Mouse (Mus musculus): ENCODE results near the gene Rapgef5. TPM values are rescaled to one million over a fixed set of nuclear protein-coding genes. Genes with fewer than 3 reads are reported as not detected.

Rapgef5 gene
- polyA plus RNA-seq, 1 experiment from 2014 or later, result 7.9 TPM

- no peak overlapping the region for H3K9ac ChIP-seq (ENCODE audit: low read length)
- no peak overlapping the region for H3K4me2 ChIP-seq (ENCODE audit: low read depth, low read length, severe bottlenecking)
- no peak for ATAC-seq (replicated peaks; ENCODE audit: low FRiP score)
- no peaks in the 10 kb centered on the region for H3K9me3 ChIP-seq (ENCODE audit: control insufficient read depth, low read length)
- H3K4me3 ChIP-seq (ENCODE audit: low read depth, low read length), result no peak overlapping the region
- no peaks in the 10 kb centered on the region for H3K4me1 ChIP-seq (replicated peaks; ENCODE audit: control insufficient read depth, insufficient read depth, low read length)
- WGBS, result 89% methylated on average over 4 of the region's 4 CpGs
- no peaks in the 10 kb centered on the region for H3K27me3 ChIP-seq (ENCODE audit: control insufficient read depth, insufficient read depth, low read length)
- no peaks in the 10 kb centered on the region for H3K36me3 ChIP-seq (ENCODE audit: control insufficient read depth, insufficient read depth, low read length)
- DNase-seq (ENCODE audit: low spot score), result no peak
- H3K27ac ChIP-seq (ENCODE audit: low read depth, low read length), result no peak overlapping the region
Observed at GRCm38 (mm10) chr12:117584256-117584655, 68.0 kb downstream of the Rapgef5 start.

GRCm38 (mm10) chr12:117585390-117585789 lies 69.1 kb downstream of the Rapgef5 start:
- 86% methylated on average over 2 of the region's 2 CpGs for WGBS
- Histone ChIP-seq H3K27ac (ENCODE audit: low read depth, low read length) (no peak overlapping the region), H3K4me2 (ENCODE audit: low read depth, low read length, severe bottlenecking) (no peak overlapping the region), H3K9me3 (ENCODE audit: control insufficient read depth, low read length) (no peaks in the 10 kb centered on the region), H3K36me3 (ENCODE audit: control insufficient read depth, insufficient read depth, low read length) (no peaks in the 10 kb centered on the region), H3K9ac (ENCODE audit: low read length) (no peak overlapping the region), H3K27me3 (ENCODE audit: control insufficient read depth, insufficient read depth, low read length) (no peaks in the 10 kb centered on the region), H3K4me1 (replicated peaks; ENCODE audit: control insufficient read depth, insufficient read depth, low read length) (no peaks in the 10 kb centered on the region), H3K4me3 (ENCODE audit: low read depth, low read length) (no peak overlapping the region)
- DNase-seq (ENCODE audit: low spot score) (no peak), ATAC-seq (replicated peaks; ENCODE audit: low FRiP score) (no peak)

- ATAC-seq (replicated peaks; ENCODE audit: low FRiP score), result no peak
- no peak overlapping the region for H3K27ac ChIP-seq (ENCODE audit: low read depth, low read length)
- peak; percentile 77 for DNase-seq (ENCODE audit: low spot score)
- no peaks in the 10 kb centered on the region for H3K36me3 ChIP-seq (ENCODE audit: control insufficient read depth, insufficient read depth, low read length)
- 64% methylated on average over 1 of the region's 1 CpGs for WGBS
- no peak overlapping the region for H3K4me3 ChIP-seq (ENCODE audit: low read depth, low read length)
- no peak overlapping the region for H3K9ac ChIP-seq (ENCODE audit: low read length)
- H3K9me3 ChIP-seq (ENCODE audit: control insufficient read depth, low read length), result no peaks in the 10 kb centered on the region
- H3K4me2 ChIP-seq (ENCODE audit: low read depth, low read length, severe bottlenecking), result no peak overlapping the region
- no peaks in the 10 kb centered on the region for H3K27me3 ChIP-seq (ENCODE audit: control insufficient read depth, insufficient read depth, low read length)
- no peaks in the 10 kb centered on the region for H3K4me1 ChIP-seq (replicated peaks; ENCODE audit: control insufficient read depth, insufficient read depth, low read length)
Observed at GRCm38 (mm10) chr12:117586124-117586523, 69.8 kb downstream of the Rapgef5 start.

- Histone ChIP-seq H3K4me3 (ENCODE audit: low read depth, low read length) (no peak overlapping the region), H3K4me1 (replicated peaks; ENCODE audit: control insufficient read depth, insufficient read depth, low read length) (no peaks in the 10 kb centered on the region), H3K27ac (ENCODE audit: low read depth, low read length) (no peak overlapping the region), H3K4me2 (ENCODE audit: low read depth, low read length, severe bottlenecking) (no peak overlapping the region), H3K36me3 (ENCODE audit: control insufficient read depth, insufficient read depth, low read length) (no peaks in the 10 kb centered on the region), H3K27me3 (ENCODE audit: control insufficient read depth, insufficient read depth, low read length) (no peaks in the 10 kb centered on the region), H3K9ac (ENCODE audit: low read length) (no peak overlapping the region), H3K9me3 (ENCODE audit: control insufficient read depth, low read length) (no peaks in the 10 kb centered on the region)
- 93% methylated on average over 2 of the region's 2 CpGs for WGBS
- ATAC-seq (replicated peaks; ENCODE audit: low FRiP score), result no peak
- DNase-seq (ENCODE audit: low spot score), result no peak
Observed at GRCm38 (mm10) chr12:117589186-117589585, 72.9 kb downstream of the Rapgef5 start.

DNA sequence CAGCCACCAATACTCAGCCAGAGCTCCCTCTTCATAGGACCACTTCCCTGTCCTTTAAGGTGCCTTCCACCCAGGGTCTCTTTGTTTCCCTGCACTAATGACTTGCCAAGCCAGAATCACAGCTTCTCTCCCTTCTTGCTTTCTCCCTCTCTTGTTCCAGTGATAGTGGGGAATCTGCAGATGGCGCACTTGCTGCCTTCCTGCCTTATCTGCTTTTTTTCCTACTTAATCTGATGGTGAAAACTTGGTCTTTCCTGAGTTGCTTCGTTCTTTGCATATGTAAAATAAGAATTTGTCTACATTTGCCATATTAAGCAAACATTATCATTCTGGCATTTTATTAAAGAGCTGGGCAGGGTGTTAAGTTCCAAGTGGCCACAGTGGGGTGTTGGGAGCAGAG lies 75.7 kb downstream of the Rapgef5 start:
- Histone ChIP-seq H3K9ac (ENCODE audit: low read length) (no peak overlapping the region), H3K4me2 (ENCODE audit: low read depth, low read length, severe bottlenecking) (no peak overlapping the region), H3K27ac (ENCODE audit: low read depth, low read length) (no peak overlapping the region), H3K36me3 (ENCODE audit: control insufficient read depth, insufficient read depth, low read length) (no peaks in the 10 kb centered on the region), H3K4me3 (ENCODE audit: low read depth, low read length) (no peak overlapping the region), H3K27me3 (ENCODE audit: control insufficient read depth, insufficient read depth, low read length) (no peaks in the 10 kb centered on the region), H3K4me1 (replicated peaks; ENCODE audit: control insufficient read depth, insufficient read depth, low read length) (no peaks in the 10 kb centered on the region), H3K9me3 (ENCODE audit: control insufficient read depth, low read length) (no peaks in the 10 kb centered on the region; the same call in 1 of the 2 replicates)
- DNase-seq (ENCODE audit: low spot score), result no peak
- 30% methylated on average over 2 of the region's 2 CpGs for WGBS
- ATAC-seq (replicated peaks; ENCODE audit: low FRiP score), result no peak

- 72% methylated on average over 3 of the region's 3 CpGs for WGBS
- DNase-seq (ENCODE audit: low spot score) (no peak), ATAC-seq (replicated peaks; ENCODE audit: low FRiP score) (no peak)
- Histone ChIP-seq H3K36me3 (ENCODE audit: control insufficient read depth, insufficient read depth, low read length) (no peaks in the 10 kb centered on the region), H3K4me2 (ENCODE audit: low read depth, low read length, severe bottlenecking) (no peak overlapping the region), H3K27me3 (ENCODE audit: control insufficient read depth, insufficient read depth, low read length) (no peaks in the 10 kb centered on the region), H3K27ac (ENCODE audit: low read depth, low read length) (no peak overlapping the region), H3K4me1 (replicated peaks; ENCODE audit: control insufficient read depth, insufficient read depth, low read length) (no peaks in the 10 kb centered on the region), H3K9me3 (ENCODE audit: control insufficient read depth, low read length) (no peaks in the 10 kb centered on the region; the same call in 1 of the 2 replicates), H3K4me3 (ENCODE audit: low read depth, low read length) (no peak overlapping the region), H3K9ac (ENCODE audit: low read length) (no peak overlapping the region)
Observed at GRCm38 (mm10) chr12:117592583-117592982, 76.3 kb downstream of the Rapgef5 start.

DNA sequence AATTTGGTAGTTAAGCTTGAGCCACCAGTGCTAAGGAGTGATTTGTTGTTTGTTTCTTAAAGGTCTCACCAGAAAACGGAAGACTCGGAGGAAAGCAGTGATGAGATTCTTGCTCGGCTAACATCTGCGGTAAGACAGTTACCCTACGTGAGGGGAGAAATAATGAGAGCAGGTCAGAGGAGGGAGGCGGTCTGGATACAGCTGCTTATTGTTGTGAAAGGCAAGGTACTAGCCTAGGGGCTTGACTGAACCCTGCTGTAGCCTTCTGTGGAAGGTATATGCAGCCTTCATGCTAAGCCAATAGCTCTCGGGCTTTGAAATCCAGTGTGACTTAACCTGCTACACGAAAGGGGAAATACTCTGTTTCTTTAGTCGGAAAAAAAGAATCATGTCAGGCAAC lies 78.9 kb downstream of the Rapgef5 start:
- Histone ChIP-seq H3K36me3 (ENCODE audit: control insufficient read depth, insufficient read depth, low read length) (no peaks in the 10 kb centered on the region), H3K9me3 (ENCODE audit: control insufficient read depth, low read length) (no peaks in the 10 kb centered on the region; the same call in 1 of the 2 replicates), H3K27me3 (ENCODE audit: control insufficient read depth, insufficient read depth, low read length) (no peaks in the 10 kb centered on the region), H3K27ac (ENCODE audit: low read depth, low read length) (no peak overlapping the region), H3K4me2 (ENCODE audit: low read depth, low read length, severe bottlenecking) (no peak overlapping the region), H3K4me3 (ENCODE audit: low read depth, low read length) (no peak overlapping the region), H3K4me1 (replicated peaks; ENCODE audit: control insufficient read depth, insufficient read depth, low read length) (no peaks in the 10 kb centered on the region), H3K9ac (ENCODE audit: low read length) (no peak overlapping the region)
- 82% methylated on average over 9 of the region's 9 CpGs for WGBS
- DNase-seq (ENCODE audit: low spot score) (no peak), ATAC-seq (replicated peaks; ENCODE audit: low FRiP score) (no peak)

GRCm38 (mm10) chr12:117598190-117598589 lies 81.9 kb downstream of the Rapgef5 start:
- 78% methylated on average over 2 of the region's 2 CpGs for WGBS
- H3K4me3 ChIP-seq (ENCODE audit: low read depth, low read length), result no peak overlapping the region

DNA sequence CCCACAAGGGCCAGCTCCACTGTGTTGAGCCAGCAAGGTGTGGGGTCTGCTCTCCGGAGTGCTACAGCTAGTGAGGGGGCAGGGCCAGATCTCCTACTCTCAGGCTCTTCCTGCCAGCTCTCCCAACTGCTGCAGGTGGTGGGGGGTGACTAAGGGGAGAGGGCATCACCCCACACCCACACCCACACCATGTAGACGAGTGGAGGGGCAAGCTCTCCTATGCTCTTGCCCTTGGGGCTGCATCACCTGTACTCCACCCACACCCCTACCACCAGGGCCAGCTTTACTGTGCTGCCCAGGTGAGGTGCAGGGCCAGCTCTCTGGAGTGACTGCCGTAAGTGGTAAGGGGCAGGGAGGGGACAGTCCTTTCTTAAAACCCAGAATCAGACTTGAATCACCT lies 89.7 kb downstream of the Rapgef5 start:
- Histone ChIP-seq H3K9ac (ENCODE audit: low read length) (no peak overlapping the region), H3K36me3 (ENCODE audit: control insufficient read depth, insufficient read depth, low read length) (no peaks in the 10 kb centered on the region), H3K27me3 (ENCODE audit: control insufficient read depth, insufficient read depth, low read length) (no peaks in the 10 kb centered on the region), H3K4me2 (ENCODE audit: low read depth, low read length, severe bottlenecking) (no peak overlapping the region), H3K9me3 (ENCODE audit: control insufficient read depth, low read length) (no peaks in the 10 kb centered on the region), H3K27ac (ENCODE audit: low read depth, low read length) (no peak overlapping the region), H3K4me1 (replicated peaks; ENCODE audit: control insufficient read depth, insufficient read depth, low read length) (no peaks in the 10 kb centered on the region), H3K4me3 (ENCODE audit: low read depth, low read length) (no peak overlapping the region)
- WGBS, result 73% methylated on average over 3 of the region's 3 CpGs
- ATAC-seq (replicated peaks; ENCODE audit: low FRiP score), result 0 out of 2 replicates have a peak, but pooled peaks have one; percentile 42
- DNase-seq (ENCODE audit: low spot score), result no peak

More at GRCm38 (mm10) chr12:117598190-117598589, 81.9 kb downstream of the Rapgef5 start:
- Histone ChIP-seq H3K27me3 (ENCODE audit: control insufficient read depth, insufficient read depth, low read length) (no peaks in the 10 kb centered on the region), H3K4me2 (ENCODE audit: low read depth, low read length, severe bottlenecking) (no peak overlapping the region), H3K36me3 (ENCODE audit: control insufficient read depth, insufficient read depth, low read length) (no peaks in the 10 kb centered on the region), H3K9me3 (ENCODE audit: control insufficient read depth, low read length) (no peaks in the 10 kb centered on the region; the same call in 1 of the 2 replicates), H3K27ac (ENCODE audit: low read depth, low read length) (no peak overlapping the region), H3K4me1 (replicated peaks; ENCODE audit: control insufficient read depth, insufficient read depth, low read length) (no peaks in the 10 kb centered on the region), H3K9ac (ENCODE audit: low read length) (no peak overlapping the region)
- no peak for DNase-seq (ENCODE audit: low spot score)
- no peak for ATAC-seq (replicated peaks; ENCODE audit: low FRiP score)

Measured in forebrain, embryonic 11.5 days (tissue).